18 mouse cellular contexts compared by ENCODE assay signal in the genomic region with DNA sequence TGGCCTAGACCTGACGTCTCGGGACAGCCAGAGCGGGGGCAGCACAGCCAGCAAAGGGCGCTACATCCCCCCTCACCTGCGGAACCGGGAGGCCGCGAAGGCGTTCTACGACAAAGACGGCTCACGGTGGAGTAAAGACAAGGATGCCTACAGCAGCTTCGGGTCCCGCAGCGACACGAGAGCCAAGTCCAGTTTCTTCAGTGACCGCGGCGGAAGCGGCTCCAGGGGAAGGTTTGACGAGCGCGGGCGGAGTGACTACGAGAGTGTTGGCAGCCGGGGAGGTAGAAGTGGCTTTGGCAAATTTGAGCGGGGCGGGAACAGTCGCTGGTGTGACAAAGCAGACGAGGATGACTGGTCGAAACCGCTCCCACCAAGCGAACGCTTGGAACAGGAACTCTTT. TPM values are rescaled to one million over a fixed set of nuclear protein-coding genes. Genes with fewer than 3 reads are reported as not detected.
"Had no signal": no experiment of that assay in that cellular context is flagged by ENCODE, and none has a peak within 500 bp of the region (broad histone marks: within the 10 kb centered on the region; RNA-seq: fewer than 3 reads in every experiment).

No protein-coding gene starts in this region.

- H3K4me1 ChIP-seq: kidney, embryonic 15.5 days; limb, embryonic 15.5 days; liver, embryonic 13.5 days; lung, embryonic 15.5 days; megakaryocyte, embryonic 14.5 days; midbrain, embryonic 15.5 days had no signal

- H3K4me3 ChIP-seq: kidney, embryonic 15.5 days; left cerebral cortex, adult 2 months; limb, embryonic 15.5 days; liver, embryonic 13.5 days; lung, embryonic 15.5 days; megakaryocyte, embryonic 14.5 days; midbrain, embryonic 15.5 days had no signal

- H3K4me2 ChIP-seq: kidney, embryonic 15.5 days; limb, embryonic 15.5 days; liver, embryonic 13.5 days; lung, embryonic 15.5 days; midbrain, embryonic 11.5 days; midbrain, embryonic 15.5 days had no signal

- H3K9ac ChIP-seq: kidney, embryonic 15.5 days; limb, embryonic 15.5 days; liver, embryonic 13.5 days; liver, postnatal 0 days; lung, embryonic 15.5 days; midbrain, embryonic 15.5 days had no signal

- ATAC-seq: liver, postnatal 0 days; midbrain, embryonic 15.5 days had no signal

- H3K27ac ChIP-seq: kidney, embryonic 15.5 days; left cerebral cortex, adult 2 months; limb, embryonic 15.5 days; liver, embryonic 13.5 days; lung, embryonic 15.5 days; macrophage; midbrain, embryonic 15.5 days; stomach, postnatal 0 days had no signal

- DNase-seq: kidney, postnatal 14 days; liver, embryonic 13.5 days; liver, postnatal 0 days; lung, postnatal 14 days; right cerebral cortex, adult 18-20 months had no signal

- H3K36me3 ChIP-seq: kidney, embryonic 15.5 days; limb, embryonic 15.5 days; liver, embryonic 13.5 days; lung, embryonic 15.5 days; midbrain, embryonic 15.5 days had no signal

- H3K27me3 ChIP-seq: kidney, embryonic 15.5 days; limb, embryonic 15.5 days; liver, embryonic 13.5 days; lung, embryonic 15.5 days; megakaryocyte, embryonic 14.5 days; midbrain, embryonic 15.5 days had no signal

RNA-seq across cellular contexts. Expression of gene D1Pas1, which starts 0.7 kb away (rescaled TPM):
- total RNA-seq: layer of hippocampus, adult 8-10 months; layer of hippocampus, postnatal 25 days; left cerebral cortex, adult 2 months had no signal
- polyA plus RNA-seq: large intestine, adult 2 months; liver, embryonic 13.5 days; liver, postnatal 0 days; lung, embryonic 15.5 days; macrophage; midbrain, embryonic 15.5 days; stomach, postnatal 0 days; thymus, postnatal 0 days had no signal
